Mouse (Mus musculus) adrenal gland, postnatal 10 days (tissue): ENCODE results near the gene Rassf2. TPM values are rescaled to one million over a fixed set of nuclear protein-coding genes. Genes with fewer than 3 reads are reported as not detected.

Experiments used
- DNase-seq: peaks from one replicate; pipeline ENCODE4 v3.0.0; 2021; ENCODE audit warnings: mixed read lengths
- total RNA-seq, 2 experiments: library from RNA; stranded (reverse); gene quantifications; 2 replicates each; pipeline ENCODE4 v1.2.3; 2021

The Rassf2 gene
- total RNA-seq, 2 experiments from 2014 or later = 14.6 to 15.1 TPM

- DNase-seq = no peak
Observed at GRCm38 (mm10) chr2:132034590-132035469, 4.8 kb upstream of the Rassf2 start.

- DNase-seq = no peak
Observed at GRCm38 (mm10) chr2:132031364-132032095, 1.5 kb upstream of the Rassf2 start.

GRCm38 (mm10) chr2:132030418-132031363 lies 633 bp upstream of the Rassf2 start:
- no peak for DNase-seq

- peak; percentile 49 for DNase-seq
Observed at GRCm38 (mm10) chr2:132028894-132029605, 1.0 kb downstream of the Rassf2 start.

GRCm38 (mm10) chr2:132028107-132028506 lies 2.0 kb downstream of the Rassf2 start:
- no peak for DNase-seq

GRCm38 (mm10) chr2:132027366-132027765 lies 2.7 kb downstream of the Rassf2 start:
- no peak for DNase-seq

- DNase-seq = no peak
Observed at GRCm38 (mm10) chr2:132024028-132024427, 6.0 kb downstream of the Rassf2 start.

- DNase-seq = no peak
Observed at GRCm38 (mm10) chr2:132022621-132023020, 7.4 kb downstream of the Rassf2 start.

- no peak for DNase-seq
Observed at GRCm38 (mm10) chr2:132021616-132022015, 8.4 kb downstream of the Rassf2 start.

GRCm38 (mm10) chr2:132020991-132021541 lies 9.0 kb downstream of the Rassf2 start:
- DNase-seq = no peak

GRCm38 (mm10) chr2:132020420-132020819 lies 9.6 kb downstream of the Rassf2 start:
- no peak for DNase-seq

GRCm38 (mm10) chr2:132019372-132019811 lies 10.7 kb downstream of the Rassf2 start:
- DNase-seq = no peak

- DNase-seq = no peak
Observed at GRCm38 (mm10) chr2:132018156-132018555, 11.9 kb downstream of the Rassf2 start.

- DNase-seq = no peak
Observed at GRCm38 (mm10) chr2:132017611-132018010, 12.4 kb downstream of the Rassf2 start.

GRCm38 (mm10) chr2:132016034-132016433 lies 14.0 kb downstream of the Rassf2 start:
- DNase-seq = no peak

GRCm38 (mm10) chr2:132013152-132013551 lies 16.9 kb downstream of the Rassf2 start:
- DNase-seq = no peak

- no peak for DNase-seq
Observed at GRCm38 (mm10) chr2:132010781-132011180, 19.3 kb downstream of the Rassf2 start.

- DNase-seq = no peak
Observed at GRCm38 (mm10) chr2:132008186-132008585, 21.9 kb downstream of the Rassf2 start.

- DNase-seq = no peak
Observed at GRCm38 (mm10) chr2:132007475-132007819, 22.6 kb downstream of the Rassf2 start.

GRCm38 (mm10) chr2:132006561-132007474 lies 23.2 kb downstream of the Rassf2 start:
- DNase-seq = peak; percentile 56
